Mouse (Mus musculus): ENCODE data around the gene Pcyt1a.
"Not testable (repeated sequence)": the region's sequence is repeated elsewhere in the genome, so short reads cannot be mapped to it uniquely, and the experiment has no call there.

Pcyt1a gene

DNA sequence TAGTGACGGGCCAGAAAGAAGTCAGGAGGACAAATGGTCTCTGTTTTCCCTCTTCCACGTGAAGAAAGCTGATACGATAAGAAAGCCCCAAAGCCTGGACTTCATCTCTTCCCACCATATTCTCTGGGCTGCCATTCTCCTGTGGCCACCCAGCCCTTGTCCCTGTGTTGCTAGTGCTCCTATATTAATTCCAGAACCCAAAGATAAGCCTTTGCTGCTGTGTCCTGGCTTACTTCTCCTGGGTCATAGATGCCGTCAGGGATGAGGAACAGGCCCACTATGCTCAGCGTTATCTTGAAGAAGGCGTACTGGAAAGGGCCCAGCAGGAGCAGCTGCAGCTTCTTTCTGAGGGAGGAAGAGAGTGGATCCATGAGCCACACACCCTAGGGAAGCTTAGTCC, 46.6 kb downstream of the Pcyt1a start:
- peak; percentile 92 for DNase-seq

DNA sequence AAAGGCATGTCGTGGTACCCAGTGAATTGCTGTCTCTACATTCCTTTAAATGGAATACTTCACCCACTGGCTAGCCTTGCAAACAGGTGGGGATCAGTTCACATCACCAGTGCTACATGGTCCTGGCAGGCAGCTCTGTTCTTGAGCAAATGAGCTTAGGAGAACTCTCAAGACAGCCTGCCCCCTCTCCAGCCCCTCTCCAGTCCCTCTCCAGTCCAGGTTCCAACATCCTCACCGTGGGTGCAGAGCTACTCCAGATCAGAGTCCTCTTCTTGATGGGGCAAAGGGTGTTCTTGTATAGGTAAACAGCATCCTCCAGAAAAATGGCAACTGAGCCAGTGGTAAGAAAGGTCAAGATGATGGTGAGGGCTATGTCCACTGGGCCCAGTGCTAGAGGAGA, 48.7 kb downstream of the Pcyt1a start:
- peak; percentile 41 for DNase-seq

DNA sequence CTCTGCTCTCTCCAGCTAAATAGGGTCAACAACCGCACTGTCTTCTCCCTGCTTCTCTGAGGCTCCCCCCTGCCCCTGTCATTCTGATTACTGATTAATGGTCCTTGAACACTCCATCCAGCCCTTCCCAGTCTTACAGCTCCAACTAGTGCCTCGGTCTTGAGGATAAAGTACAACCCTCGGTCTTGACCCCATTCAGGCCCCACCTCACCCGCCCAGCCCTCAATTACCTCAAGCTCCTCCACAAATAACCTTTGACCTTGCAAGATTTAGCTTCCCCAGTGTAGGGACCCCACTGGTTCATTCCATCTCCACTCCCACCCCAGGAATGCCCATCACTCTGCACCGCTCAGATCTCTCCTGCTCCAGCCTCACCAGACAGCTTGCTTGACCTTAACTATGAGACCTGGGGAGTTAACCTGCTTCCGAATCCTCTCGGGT, 53.7 kb downstream of the Pcyt1a start:
- peak; percentile 86 for DNase-seq

DNA sequence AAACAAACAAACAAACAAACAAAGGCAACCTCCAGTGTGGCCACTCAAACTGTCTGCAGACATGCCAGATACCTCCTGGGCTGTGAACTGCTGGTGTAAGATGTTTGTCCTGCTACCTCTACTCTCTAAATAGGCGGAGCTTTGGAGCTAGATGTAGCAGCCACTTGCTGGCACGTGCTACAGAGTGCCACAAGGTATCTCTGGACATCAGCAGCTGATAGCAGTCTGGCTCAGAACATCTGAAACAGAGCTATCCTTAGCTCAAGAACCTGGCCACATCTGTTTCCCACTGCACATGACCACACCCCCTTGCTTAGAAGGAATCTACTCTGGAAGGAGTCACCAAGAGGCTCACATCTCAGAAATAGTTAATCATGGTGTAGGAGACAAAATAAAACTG, 54.5 kb downstream of the Pcyt1a start:
- DNase-seq = peak; percentile 48

DNA sequence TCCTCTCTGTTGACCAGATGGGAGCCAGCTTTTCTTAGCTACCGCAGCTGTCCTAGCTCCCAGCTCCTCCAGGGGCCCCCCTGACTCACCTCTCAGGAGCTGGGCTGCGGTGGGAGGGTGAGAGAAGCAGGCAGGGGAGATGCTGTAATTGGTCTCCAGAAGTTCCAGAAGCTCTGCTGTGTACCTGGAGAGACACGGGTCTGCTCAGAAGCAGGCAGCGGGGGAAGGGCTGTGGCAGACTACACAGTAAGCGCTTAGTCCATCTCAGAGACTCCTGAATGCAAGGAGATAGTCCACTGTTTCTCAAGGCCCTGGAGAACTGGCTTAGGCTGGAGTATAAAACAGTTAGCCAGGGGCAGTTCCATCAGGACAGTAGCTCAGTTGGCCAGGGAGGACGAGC, 55.3 kb downstream of the Pcyt1a start:
- peak; percentile 64 for DNase-seq

DNA sequence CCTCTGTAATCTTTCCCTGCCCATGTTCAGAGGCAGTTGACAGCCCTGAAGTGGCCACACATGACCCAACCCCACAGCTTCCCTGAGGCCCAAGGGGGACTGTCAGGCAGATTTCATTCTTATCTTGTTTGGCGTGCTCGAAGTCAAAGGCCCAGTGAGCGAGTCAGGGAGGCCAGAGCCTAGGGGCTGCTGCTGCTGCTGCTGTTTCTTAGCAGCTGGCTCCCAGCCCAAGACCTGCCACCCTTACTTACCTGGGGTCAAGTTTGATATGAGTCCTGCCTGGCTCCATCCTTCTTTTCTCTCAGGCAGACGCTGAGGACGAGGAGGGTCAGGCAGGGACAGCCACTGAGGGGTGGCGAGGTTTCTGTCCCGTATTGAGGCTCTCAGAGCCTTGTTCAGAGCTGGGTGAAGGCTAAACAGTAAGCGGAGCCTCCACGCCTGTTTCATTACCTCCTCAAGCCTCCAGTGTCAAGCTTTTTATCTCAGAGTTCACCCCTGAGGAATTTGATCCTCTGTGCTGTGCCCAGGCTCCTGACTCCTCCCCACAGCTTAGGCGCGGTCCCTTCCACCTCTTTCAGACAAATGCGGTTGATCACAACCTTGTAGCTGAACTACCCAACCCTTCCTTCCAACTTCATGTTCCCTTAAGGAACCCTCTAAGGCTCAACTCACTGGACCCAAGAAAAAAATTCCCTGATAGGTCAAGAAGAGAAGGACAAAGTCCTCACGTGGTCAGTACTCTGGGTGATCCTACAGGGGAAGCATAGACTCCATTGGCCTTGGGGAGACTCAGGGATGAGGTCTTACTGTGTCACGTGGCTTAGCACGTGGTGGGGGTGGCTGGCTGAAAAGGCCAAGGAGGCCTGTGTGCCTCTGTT, 56.8 kb downstream of the Pcyt1a start, which contains the start of gene Slc51a:
Gene Slc51a (minus strand): TSS at position 646 of the 878 bp plus-strand sequence.
- DNase-seq = peak; percentile 84

DNA sequence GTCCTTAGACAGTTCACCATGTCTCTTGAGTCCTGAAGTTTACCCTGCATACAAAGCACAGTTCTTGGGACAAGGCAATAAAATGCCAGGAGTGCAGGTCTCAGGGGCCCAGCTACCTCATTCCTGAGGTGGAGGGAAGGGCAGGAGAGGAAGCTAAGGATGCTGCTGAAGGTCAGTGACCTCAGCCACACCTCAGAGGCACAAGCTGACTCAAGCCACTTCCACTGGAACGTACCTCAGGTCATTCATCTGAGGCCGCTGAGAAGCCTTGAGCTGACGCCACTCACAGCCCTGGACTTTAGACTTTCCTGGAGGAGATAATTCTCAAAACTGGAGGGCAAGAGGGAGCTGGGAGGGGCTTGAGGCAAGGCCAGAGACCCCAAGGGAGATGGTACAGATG, 58.2 kb downstream of the Pcyt1a start:
- DNase-seq = peak; percentile 73

DNA sequence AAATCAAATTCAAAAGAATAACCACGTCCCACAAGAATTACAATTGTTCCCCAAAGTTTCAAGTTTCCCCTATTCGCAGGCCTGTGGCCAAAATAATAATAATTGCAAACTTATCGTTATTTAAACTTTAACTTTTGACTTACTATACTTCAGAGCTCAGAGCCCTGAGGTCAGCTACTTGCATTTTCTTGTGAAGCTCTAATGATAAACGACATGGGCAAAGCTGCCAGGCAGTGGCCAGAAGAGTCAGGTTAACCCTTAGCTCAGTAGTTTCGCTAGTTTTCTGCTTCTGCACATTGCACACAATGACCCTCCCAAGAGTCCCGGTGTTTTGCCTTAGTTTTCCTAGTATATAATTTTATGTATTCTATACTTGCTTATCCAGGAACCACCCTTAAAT, 63.6 kb downstream of the Pcyt1a start:
- DNase-seq = not testable (repeated sequence)

DNA sequence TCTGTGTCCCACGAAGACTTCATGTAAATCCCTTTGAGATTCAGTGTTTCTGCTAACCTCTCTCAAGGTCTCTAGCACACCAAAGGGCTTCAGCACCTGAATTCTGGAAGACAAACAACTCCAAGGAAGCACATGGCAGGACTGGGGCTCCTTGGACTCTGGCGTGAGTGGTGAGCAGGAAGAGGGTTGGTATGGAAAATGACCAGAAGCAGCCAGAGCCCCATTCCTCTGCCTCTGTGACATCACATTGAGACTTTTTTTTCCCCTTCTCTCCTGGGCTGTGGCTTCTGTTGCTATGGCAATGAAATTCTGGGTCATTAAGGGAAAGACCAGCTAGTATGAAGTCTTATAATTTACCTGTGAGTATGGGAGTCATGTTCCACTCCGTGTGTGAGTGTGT, 65.2 kb downstream of the Pcyt1a start, which contains the start of gene Zdhhc19:
Gene Zdhhc19 (plus strand): TSS at position 301 of the 400 bp plus-strand sequence.
- DNase-seq = no peak

DNA sequence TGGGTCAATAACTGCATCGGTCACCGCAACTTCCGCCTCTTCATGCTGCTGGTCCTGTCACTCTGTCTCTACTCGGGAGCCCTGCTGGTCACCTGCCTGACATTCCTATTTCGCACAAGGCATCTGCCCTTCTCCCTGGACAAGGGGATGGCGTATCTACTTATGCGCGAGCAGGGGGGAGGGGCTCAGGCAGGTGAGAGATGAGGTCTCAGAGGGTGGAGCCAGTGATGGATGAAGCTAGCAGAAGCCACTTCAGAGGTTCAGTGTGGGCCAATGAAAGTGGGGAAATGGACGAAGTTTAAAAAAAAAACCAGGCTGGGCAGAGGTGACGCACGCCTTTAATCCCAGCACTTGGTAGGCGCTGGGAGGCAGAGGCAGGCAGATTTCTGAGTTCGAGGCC, 68.3 kb downstream of the Pcyt1a start:
- no peak for DNase-seq

DNA sequence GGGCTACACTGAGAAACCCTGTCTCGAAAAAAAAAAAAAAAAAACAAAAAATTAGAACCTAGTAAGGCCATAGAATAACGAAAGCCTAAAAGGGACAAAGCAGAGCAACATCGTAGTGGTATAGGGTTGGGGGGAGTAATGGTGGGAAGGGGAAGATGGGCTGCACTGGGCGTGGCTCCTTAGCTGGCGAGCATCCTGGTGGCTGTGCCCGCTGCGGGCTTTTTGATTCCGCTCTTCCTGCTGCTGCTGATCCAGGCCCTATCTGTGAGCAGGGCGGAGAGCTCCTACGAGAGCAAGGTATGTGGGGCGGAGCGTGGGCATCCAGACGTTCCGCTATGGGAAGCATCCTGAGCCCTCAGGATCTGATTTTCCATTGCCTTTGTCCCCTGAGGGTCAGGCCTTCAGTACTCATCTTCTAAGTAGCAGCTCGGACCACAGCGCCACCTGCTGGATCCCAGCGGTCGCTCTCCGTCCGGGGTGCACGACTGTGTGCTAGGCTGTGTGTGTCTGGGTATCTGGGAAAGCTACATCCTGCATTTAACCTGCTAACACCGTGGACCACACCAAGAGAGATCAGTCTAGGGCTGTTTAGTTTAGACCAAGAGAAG, 68.8 kb downstream of the Pcyt1a start:
- DNase-seq = peak; percentile 95

DNA sequence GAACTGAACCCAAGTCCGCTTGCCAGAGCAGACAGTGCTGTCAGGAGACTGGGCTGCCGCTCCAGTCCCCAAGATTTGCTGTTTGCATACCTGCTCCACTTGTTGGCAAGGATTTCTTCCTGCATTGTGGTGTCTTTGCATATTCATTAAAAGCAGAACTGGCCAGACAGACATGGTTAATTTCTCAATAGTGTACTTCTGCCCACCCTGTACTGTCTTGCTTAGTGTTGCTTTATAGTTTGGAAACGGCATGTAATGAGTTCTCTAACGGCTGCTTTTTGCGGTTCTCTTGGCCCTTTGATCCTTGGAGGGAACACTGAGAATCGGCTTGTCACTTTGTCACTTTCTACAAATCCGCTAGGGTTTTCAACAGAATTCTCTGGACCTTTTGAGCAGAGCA, 70.7 kb downstream of the Pcyt1a start:
- no peak for DNase-seq

DNA sequence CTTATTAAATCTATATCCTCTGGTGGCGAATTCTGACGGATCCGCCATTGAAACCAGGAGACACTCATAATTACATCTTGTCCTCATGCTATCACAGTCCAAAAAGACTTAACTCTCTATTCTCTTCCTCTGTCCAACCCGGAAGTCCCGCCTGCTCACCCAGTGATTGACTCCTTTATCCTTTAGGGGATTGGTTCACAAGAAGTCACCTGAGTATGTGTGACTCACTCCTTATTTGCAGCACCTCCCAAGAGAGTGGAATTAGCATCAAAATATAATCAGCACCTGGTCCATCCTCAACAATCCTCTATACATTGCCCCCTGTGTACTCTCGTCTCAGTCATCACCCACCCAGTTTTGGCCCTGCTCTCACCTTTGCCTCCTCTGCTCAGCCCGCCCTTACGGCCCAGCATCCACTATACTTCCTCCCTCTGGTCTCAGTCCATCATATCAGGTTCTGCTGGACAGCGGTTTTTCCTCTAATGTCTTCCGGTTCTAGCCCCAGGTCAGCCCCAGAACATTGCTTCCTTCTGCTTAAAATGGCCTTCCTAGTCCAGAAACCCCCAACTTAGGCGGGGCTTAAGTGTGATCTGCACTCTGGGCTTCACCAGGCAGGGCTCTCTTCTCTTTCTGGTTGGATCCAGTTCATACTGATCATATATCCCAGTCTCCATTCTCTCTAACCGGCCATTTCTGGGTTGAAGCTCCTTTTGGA, 72.1 kb downstream of the Pcyt1a start:
- DNase-seq = no peak

DNA sequence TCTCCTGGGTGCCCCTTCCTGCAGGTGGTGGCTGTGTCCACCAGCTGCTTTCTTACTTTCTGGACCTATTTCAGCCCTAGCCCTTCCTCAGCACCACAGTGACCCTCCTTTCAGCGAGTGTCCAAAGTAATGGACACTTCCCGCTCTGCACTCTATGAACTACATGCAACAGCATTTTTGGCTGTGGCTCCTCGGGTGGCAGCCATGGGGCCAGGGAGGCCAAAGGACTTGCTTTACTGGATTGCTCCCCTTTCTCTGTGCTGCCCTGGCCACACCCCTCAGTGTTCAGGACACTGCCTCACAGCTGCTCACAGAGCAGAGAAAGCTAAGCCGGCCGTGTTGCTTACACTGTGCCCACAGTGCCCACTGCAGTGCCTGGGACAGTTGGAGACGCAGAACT, 72.9 kb downstream of the Pcyt1a start:
- DNase-seq = no peak

DNA sequence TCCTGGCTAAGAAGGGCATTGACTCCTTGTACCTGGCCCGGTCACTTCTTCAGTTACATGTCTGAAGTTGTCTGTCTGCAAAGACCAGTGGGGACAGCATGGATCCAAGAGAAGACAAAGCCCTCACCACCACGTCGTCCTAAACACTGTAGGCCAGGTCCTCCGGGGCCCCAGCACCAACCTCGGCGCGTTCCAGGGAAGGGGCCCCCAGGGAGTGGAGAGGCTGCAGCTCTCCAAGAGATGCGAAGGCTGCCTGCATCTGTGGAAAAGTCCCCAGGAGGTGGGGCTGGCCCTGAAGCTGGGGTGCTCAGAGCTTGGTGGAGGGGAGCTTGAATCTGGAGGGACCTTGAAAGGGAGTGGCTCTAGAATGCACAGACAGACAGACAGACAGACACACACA, 75.6 kb downstream of the Pcyt1a start:
- DNase-seq = peak; percentile 85

DNA sequence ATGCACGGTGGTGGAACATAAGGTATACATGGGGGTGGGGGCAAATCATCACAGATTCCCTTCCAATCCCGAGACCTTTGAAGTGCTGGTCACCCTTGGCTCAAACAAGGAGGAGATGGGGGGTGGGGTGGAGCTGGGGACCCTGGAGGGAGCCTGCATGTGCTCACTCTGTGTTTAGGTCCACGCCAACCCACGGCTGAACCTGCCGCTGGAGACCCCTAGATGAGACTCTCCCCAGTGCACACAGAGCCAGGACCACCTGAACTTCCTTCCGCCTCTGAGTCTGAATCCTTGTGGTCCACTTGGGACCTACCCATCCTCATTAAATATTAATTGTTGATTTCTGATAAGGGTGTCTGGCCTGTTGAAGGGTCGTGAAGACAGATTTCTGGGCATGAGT, 76.1 kb downstream of the Pcyt1a start:
- DNase-seq = peak; percentile 82

DNA sequence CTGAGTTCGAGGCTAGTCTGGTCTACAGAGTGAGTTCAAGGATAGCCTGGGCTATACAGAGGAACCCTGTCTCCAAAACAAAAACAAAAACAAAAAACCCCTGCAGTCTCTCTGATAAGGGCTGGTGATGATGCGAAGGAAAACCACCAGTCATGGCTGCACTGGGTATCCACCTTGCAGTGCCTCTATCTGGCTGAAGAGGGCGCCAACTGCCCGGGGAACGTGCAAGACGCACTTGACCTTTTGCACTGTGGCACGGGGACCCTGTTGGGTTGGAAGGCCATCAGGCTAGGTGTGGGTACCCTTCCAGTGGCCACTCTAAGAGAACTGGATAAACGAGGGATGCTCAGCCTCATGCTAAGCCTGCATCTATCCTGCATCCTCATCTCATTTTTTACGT, 76.7 kb downstream of the Pcyt1a start:
- peak; percentile 92 for DNase-seq

DNA sequence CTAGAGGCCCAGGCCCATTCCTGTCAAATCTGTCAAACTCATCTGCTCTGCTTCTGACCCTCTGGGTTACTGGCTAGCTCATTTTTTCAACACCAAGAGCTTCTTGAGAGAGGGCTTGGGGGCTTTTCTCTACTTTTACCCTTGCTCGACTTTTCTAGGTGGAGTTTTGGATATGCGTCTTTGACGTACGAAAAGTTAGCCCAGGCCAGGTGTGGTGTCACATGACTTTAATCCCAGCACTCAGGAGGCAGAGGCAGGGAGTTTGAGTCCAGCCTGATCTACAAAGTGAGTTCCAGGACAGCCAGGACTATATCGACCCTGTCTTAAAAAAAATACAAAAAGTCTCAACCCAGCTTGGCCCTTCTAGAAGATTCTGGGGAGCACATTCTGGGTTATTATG, 77.3 kb downstream of the Pcyt1a start:
- DNase-seq = peak; percentile 78

DNA sequence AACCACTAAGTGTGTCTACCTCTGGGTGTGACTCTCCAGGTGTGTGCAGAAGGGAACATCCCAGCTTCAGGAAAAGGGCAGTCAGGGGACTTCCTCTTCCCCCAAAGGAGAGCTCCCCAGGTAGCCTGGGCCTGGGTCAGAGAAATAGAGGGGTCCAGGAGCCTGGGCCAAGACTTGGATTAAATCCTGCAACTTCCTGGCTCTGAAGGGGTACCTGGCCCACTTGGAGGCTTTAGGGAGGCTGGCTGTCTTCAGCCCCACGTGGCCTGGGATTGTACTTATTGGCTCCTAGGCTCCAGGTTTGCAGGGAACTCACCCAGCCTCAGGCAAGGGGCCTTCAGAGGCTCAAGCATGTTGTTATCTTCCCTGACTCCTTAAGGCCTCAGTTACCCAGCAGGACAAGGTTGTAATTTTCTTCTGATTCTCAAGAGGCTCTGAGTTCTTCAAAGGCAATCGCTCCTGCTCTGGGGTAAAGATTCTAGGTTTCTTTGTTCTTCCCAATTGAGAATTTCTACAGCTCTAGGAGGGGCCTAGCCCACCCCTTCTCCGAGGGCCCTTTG, 77.9 kb downstream of the Pcyt1a start:
- no peak for DNase-seq

DNA sequence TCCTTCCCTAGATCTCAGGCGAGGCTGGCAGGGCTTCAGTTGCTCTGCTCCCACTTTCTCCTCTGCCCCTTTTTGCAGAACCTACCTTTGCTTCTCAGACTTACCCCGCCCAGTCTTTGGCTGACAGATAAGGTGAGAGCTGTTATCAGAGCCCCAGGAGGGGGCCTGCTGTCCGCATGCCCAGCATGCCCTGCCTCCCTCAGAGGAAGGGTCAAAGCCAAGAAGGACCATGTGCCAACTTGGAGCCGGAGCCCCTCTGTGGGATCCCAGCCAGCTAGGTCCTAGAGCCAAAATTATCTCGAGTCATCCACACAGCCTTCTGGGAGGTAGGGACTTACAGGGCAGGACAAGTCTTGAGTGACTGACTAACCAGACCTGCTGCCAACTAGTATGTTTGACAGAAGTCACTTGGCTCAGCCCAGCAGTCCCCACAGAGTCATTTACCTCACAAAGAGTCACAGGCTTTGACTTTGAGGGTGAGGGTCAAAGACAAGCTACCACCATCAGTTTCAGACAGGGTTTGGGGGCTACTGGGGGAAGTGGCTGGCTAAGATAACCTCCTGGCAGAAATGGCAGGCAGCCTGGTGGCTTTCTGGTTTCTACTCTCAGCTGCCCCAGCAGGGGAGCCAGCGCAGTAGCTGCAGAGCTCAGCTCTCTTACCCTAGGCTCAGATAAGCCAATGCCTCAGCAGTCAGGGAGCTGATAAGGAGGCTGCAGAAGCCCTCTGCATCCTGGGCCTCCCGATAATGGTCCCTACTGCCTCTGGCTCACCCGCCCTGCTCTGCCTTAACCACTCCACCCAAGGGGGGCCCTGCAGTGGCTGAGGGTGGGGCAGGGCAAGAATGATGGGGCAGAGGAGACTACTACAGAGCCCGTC, 78.6 kb downstream of the Pcyt1a start:
- DNase-seq = peak; percentile 94

DNA sequence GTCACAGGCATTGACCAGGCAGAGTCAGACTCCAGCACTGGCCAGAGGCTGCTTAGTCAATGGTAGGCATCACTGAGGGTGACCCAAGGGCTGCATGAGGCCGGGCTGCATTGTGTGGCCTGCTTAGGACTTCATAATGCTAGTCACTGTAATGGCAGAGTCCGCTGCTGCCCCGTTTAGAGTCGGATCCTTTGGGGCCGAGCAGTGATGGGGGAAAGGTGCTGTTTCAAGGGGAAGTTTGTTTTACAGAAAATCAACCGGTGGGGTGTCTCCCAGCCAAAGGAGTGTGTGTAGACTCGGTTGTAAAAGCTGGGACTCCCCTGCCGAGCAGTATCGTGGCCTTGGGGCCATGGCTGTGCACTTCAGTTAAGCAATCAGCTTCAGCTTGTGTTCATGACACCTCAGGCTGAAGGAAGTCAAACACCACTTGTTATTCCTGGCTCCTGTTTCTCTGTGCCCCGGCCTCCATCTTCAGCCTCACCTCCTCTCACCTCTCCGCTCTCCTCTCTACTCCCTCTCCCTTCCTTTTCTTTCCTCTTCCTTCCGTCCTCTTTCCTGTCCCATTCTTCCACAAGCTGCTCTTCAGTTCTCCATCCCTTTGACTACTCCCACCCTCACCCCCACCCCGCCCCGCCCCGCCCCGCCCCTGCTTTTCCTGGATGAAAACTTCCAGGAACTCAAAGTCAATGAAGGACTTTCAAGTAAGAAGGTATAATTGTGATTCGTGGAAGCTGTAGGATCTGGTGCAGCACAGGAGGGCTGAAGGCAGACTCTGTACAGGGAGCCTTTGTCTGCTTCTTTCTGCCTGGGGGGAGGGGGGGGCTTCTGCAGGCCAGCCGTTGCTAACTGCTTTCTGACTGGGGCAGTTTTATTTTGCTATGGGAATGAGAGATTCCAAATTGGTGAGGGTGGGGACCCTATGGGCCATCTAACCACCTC, 79.9 kb downstream of the Pcyt1a start:
- no peak for DNase-seq
